Mouse (Mus musculus) thymus, adult 2 months (tissue): ENCODE results near the gene Btbd17.

Experiments used
- CTCF ChIP-seq: fragments of 200-500 bp; IDR thresholded peaks from 2 replicates; pipeline ENCODE4 v1.5.1; 2012; ENCODE audit warnings: mild to moderate bottlenecking, control low read depth, low read length, moderate library complexity, borderline replicate concordance; ENCODE audit not compliant: control insufficient read depth, poor library complexity, insufficient read depth; ENCODE audit errors: extremely low read depth
- POLR2A ChIP-seq: fragments of 200-500 bp; IDR thresholded peaks from 2 replicates; pipeline ENCODE4 v1.6.1; 2012; ENCODE audit warnings: mild to moderate bottlenecking, low read length, control low read depth, moderate library complexity; ENCODE audit not compliant: control insufficient read depth, poor library complexity, insufficient read depth; ENCODE audit errors: extremely low read depth

DNA sequence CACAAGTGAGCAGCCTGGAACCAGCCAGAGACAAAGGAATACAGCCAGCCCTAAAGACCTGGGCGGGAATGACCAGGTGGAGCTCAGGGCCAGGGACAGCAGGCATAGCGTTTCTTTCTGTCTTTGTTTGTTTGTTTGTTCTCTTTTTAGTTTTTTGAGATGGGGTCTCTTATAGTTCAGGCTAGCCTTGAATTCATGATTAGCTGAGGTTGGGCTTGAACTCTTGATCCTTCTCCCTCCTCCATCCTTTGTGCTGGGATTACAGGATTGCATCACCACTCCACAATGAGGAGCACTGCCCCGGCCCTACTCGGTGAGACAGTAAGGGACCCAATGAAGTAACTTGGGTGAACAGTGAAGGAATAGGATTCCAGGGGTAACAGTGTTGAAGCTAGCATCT, 1.1 kb downstream of the Btbd17 start:
- TF ChIP-seq CTCF (no peak), POLR2A (no peak)
